ENCODE assay signal across 10 mouse cellular contexts in genomic region chr11:68228941-68229665, GRCm38 (mm10).
DNase-seq lines count a peak whose midpoint lies in the region; ATAC-seq lines count a peak whose summit lies in the region.
"Had no signal": no experiment of that assay in that cellular context is flagged by ENCODE, and none has a peak within 500 bp of the region (broad histone marks: within the 10 kb centered on the region; RNA-seq: fewer than 3 reads in every experiment).

No protein-coding gene starts in this region.

- H3K4me1 ChIP-seq in kidney, embryonic 14.5 days (ENCODE audit: control insufficient read depth, insufficient read depth, low read length) = no peaks in the 10 kb centered on the region; the same call in 1 of the 2 replicates
- no peaks in the 10 kb centered on the region; the same call in 1 of the 2 replicates for H3K4me1 ChIP-seq in embryonic facial prominence, embryonic 11.5 days (ENCODE audit: control insufficient read depth, insufficient read depth, low read length)
- H3K4me1 ChIP-seq in hindbrain, embryonic 15.5 days (replicated peaks) = peaks cover 15% of the 10 kb centered on the region

- no peak overlapping the region for H3K9ac ChIP-seq in kidney, embryonic 14.5 days (ENCODE audit: low read depth, low read length)
- peak overlapping the region; percentile 37; the same call in 1 of the 2 replicates for H3K9ac ChIP-seq in embryonic facial prominence, embryonic 11.5 days (replicated peaks; ENCODE audit: low read length)
- H3K9ac ChIP-seq in hindbrain, embryonic 15.5 days = no peak overlapping the region
- H3K9ac ChIP-seq: heart, embryonic 13.5 days had no signal

- no peak overlapping the region; the same call in 1 of the 2 replicates for H3K27ac ChIP-seq in kidney, embryonic 14.5 days (ENCODE audit: low read depth, low read length)
- H3K27ac ChIP-seq in embryonic facial prominence, embryonic 11.5 days (replicated peaks; ENCODE audit: low read depth, low read length) = peak overlapping the region; percentile 69
- 0 out of 2 replicates have a peak overlapping the region, but pooled peaks have one; percentile 20 for H3K27ac ChIP-seq in hindbrain, embryonic 15.5 days (replicated peaks)
- H3K27ac ChIP-seq: heart, embryonic 13.5 days had no signal

- 59% methylated on average over 18 of the region's 18 CpGs for WGBS in kidney, embryonic 14.5 days
- WGBS in embryonic facial prominence, embryonic 11.5 days = 25% methylated on average over 18 of the region's 18 CpGs
- WGBS in hindbrain, embryonic 15.5 days = 48% methylated on average over 18 of the region's 18 CpGs

- 0 out of 2 replicates have a peak, but pooled peaks have one; percentile 32 for ATAC-seq in kidney, embryonic 14.5 days (ENCODE audit: low FRiP score, low TSS enrichment)
- no peak for ATAC-seq in embryonic facial prominence, embryonic 11.5 days (replicated peaks; ENCODE audit: insufficient number of reproducible peaks, low FRiP score, low TSS enrichment, low read depth)
- ATAC-seq in hindbrain, embryonic 15.5 days (ENCODE audit: low FRiP score, low read depth) = no peak

- no peaks in the 10 kb centered on the region for H3K27me3 ChIP-seq in kidney, embryonic 14.5 days (ENCODE audit: control insufficient read depth, insufficient read depth, low read length)
- H3K27me3 ChIP-seq in embryonic facial prominence, embryonic 11.5 days (ENCODE audit: control insufficient read depth, insufficient read depth, low read length) = no peaks in the 10 kb centered on the region
- peaks cover 8% of the 10 kb centered on the region; the same call in 1 of the 2 replicates for H3K27me3 ChIP-seq in hindbrain, embryonic 15.5 days

- H3K9me3 ChIP-seq in kidney, embryonic 14.5 days (ENCODE audit: control insufficient read depth, low read length) = no peaks in the 10 kb centered on the region
- H3K9me3 ChIP-seq in embryonic facial prominence, embryonic 11.5 days (replicated peaks; ENCODE audit: control insufficient read depth, low read length) = no peaks in the 10 kb centered on the region
- H3K9me3 ChIP-seq in hindbrain, embryonic 15.5 days = no peaks in the 10 kb centered on the region
- H3K9me3 ChIP-seq: heart, embryonic 13.5 days had no signal

- no peaks in the 10 kb centered on the region for H3K36me3 ChIP-seq in kidney, embryonic 14.5 days (ENCODE audit: control insufficient read depth, insufficient read depth, low read length)
- H3K36me3 ChIP-seq in embryonic facial prominence, embryonic 11.5 days (replicated peaks; ENCODE audit: control insufficient read depth, insufficient read depth, low read depth, low read length) = no peaks in the 10 kb centered on the region
- no peaks in the 10 kb centered on the region for H3K36me3 ChIP-seq in hindbrain, embryonic 15.5 days

- DNase-seq in kidney, adult 18-20 months = no peak
- peak; percentile 70 for DNase-seq in Muller cell, postnatal 12 days (ENCODE audit: inconsistent ontology term)
- DNase-seq in embryonic facial prominence, embryonic 11.5 days (ENCODE audit: low spot score) = peak; percentile 74
- DNase-seq in layer of hippocampus, adult 11-12 months (ENCODE audit: low spot score) = no peak
- no peak for DNase-seq in yolk sac, embryonic 10.5 days (ENCODE audit: low spot score)
- DNase-seq in adrenal gland, adult 8-10 months = no peak
- DNase-seq: thymus, postnatal 36 days had no signal

- H3K4me2 ChIP-seq in kidney, embryonic 14.5 days (replicated peaks; ENCODE audit: low read depth, low read length) = no peak overlapping the region
- H3K4me2 ChIP-seq in embryonic facial prominence, embryonic 11.5 days (ENCODE audit: low read depth, low read length) = no peak overlapping the region
- H3K4me2 ChIP-seq in hindbrain, embryonic 15.5 days = no peak overlapping the region
- H3K4me2 ChIP-seq: heart, embryonic 13.5 days had no signal

- H3K4me3 ChIP-seq in kidney, embryonic 14.5 days (ENCODE audit: low read length) = no peak overlapping the region
- H3K4me3 ChIP-seq in embryonic facial prominence, embryonic 11.5 days (ENCODE audit: low read depth, low read length) = no peak overlapping the region
- H3K4me3 ChIP-seq in hindbrain, embryonic 15.5 days = no peak overlapping the region
- H3K4me3 ChIP-seq: heart, embryonic 13.5 days had no signal

Comparison
In these comparisons a context has a peak if more than half of its experiments do, and no peak if none do; other contexts are left out.
1. DNase-seq: peak in Muller cell, postnatal 12 days (single experiment) and embryonic facial prominence, embryonic 11.5 days (single experiment); none in kidney, adult 18-20 months (single experiment), layer of hippocampus, adult 11-12 months (single experiment), yolk sac, embryonic 10.5 days (single experiment) and adrenal gland, adult 8-10 months (single experiment).